In the genomic region with DNA sequence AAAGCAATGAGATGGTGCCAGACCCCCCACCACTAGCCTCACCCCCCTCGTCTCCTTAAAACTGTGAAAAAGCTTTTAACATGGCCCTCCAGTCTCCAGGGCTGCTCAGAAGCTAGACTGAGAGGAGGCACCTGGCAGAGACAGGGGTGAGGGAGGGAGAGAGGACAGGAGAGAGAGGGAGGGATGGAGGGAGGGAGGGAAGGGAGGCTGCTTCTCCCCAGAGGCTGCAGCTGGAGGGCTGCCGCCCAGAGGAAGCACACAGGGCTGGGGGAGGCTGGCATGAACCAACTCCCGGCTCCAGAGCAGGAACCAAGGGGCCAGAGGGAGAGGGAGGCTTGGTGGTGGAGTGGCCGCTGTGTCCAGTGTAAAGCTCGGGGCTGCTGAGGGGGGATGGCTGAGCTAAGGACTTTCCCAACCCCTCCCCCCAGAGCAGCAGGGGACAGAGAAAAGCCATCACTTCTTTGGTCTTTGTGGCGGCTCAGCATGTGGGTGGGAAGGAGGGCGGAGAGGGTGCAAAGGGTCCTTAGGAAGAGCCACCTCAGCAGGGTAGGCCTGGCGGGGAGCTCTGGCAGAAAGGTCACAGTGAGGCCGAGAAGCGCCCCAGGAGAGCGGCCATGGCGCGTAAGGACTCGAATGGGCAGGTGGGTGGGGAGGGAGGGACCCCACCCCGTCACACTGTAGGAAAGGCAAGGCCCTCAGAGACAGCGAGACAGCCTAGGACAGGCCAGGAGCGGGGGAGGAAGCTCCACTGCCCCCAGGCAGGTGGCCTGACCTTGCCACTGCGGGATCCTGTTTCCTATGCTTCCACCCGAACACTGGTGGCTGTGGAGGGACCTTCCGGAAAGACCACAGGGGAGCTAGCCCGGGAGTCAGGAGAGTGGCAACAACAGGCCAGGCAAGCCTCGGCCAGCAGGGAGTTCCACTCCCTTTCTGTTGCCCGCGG, we compare ENCODE assay signal across 9 mouse cellular contexts. TPM values are rescaled to one million over a fixed set of nuclear protein-coding genes. Genes with fewer than 3 reads are reported as not detected.
DNase-seq lines count a peak whose midpoint lies in the region; ATAC-seq lines count a peak whose summit lies in the region.
"Had no signal": no experiment of that assay in that cellular context is flagged by ENCODE, and none has a peak within 500 bp of the region (broad histone marks: within the 10 kb centered on the region; RNA-seq: fewer than 3 reads in every experiment).

No protein-coding gene starts in this region.

- DNase-seq in heart, postnatal 4 days: no peak
- peak; percentile 57 for DNase-seq in embryo, embryonic 9.5 days (ENCODE audit: extremely low spot score)
- DNase-seq in limb, embryonic 11.5 days (ENCODE audit: low spot score): peak; percentile 49
- DNase-seq in frontal cortex, postnatal 14 days (ENCODE audit: low spot score in 2 of 2): no peak
- no peak for DNase-seq in cerebellum, adult 11-12 months
- no peak for DNase-seq in left cerebral cortex, postnatal 36 days (ENCODE audit: low spot score in 2 of 2)
- DNase-seq: right cerebral cortex, postnatal 14 days had no signal

- no peak overlapping the region for H3K4me3 ChIP-seq in heart, embryonic 15.5 days
- H3K4me3 ChIP-seq in limb, embryonic 11.5 days (ENCODE audit: low read depth, low read length): no peak overlapping the region
- no peak overlapping the region for H3K4me3 ChIP-seq in stomach, embryonic 15.5 days (replicated peaks)

- 44% methylated on average over 24 of the region's 24 CpGs for WGBS in heart, embryonic 15.5 days
- 11% methylated on average over 24 of the region's 24 CpGs for WGBS in limb, embryonic 11.5 days
- 41% methylated on average over 24 of the region's 24 CpGs for WGBS in stomach, embryonic 15.5 days

- peaks cover 23% of the 10 kb centered on the region; the same call in 1 of the 2 replicates for H3K36me3 ChIP-seq in heart, embryonic 15.5 days
- peaks cover 3% of the 10 kb centered on the region for H3K36me3 ChIP-seq in limb, embryonic 11.5 days (ENCODE audit: control insufficient read depth, insufficient read depth, low read length)
- 0 out of 2 replicates have a peak, but pooled peaks cover 13% of the 10 kb centered on the region for H3K36me3 ChIP-seq in stomach, embryonic 15.5 days

- peaks cover 14% of the 10 kb centered on the region for H3K4me1 ChIP-seq in heart, embryonic 15.5 days (replicated peaks)
- H3K4me1 ChIP-seq in limb, embryonic 11.5 days (ENCODE audit: control insufficient read depth, insufficient read depth, low read length): peaks cover 27% of the 10 kb centered on the region
- peaks cover 16% of the 10 kb centered on the region for H3K4me1 ChIP-seq in stomach, embryonic 15.5 days

- no peaks in the 10 kb centered on the region for H3K27me3 ChIP-seq in heart, embryonic 15.5 days
- H3K27me3 ChIP-seq in limb, embryonic 11.5 days (ENCODE audit: control insufficient read depth, insufficient read depth, low read length): no peaks in the 10 kb centered on the region
- no peaks in the 10 kb centered on the region for H3K27me3 ChIP-seq in stomach, embryonic 15.5 days (replicated peaks)

- no peak overlapping the region for H3K27ac ChIP-seq in heart, embryonic 15.5 days
- H3K27ac ChIP-seq in limb, embryonic 11.5 days (replicated peaks; ENCODE audit: low read depth, low read length): peak overlapping the region; percentile 59; the same call in 1 of the 2 replicates
- H3K27ac ChIP-seq in stomach, embryonic 15.5 days: peak overlapping the region; percentile 26; the same call in 1 of the 2 replicates

- intact Hi-C loops in left cerebral cortex, postnatal 36 days (cut with DNase I): no loop called here

- peak overlapping the region; percentile 27; the same call in 1 of the 2 replicates for H3K4me2 ChIP-seq in heart, embryonic 15.5 days
- H3K4me2 ChIP-seq in limb, embryonic 11.5 days (ENCODE audit: low read depth, severe bottlenecking): peak overlapping the region; percentile 12; the same call in 1 of the 2 replicates
- H3K4me2 ChIP-seq in stomach, embryonic 15.5 days: no peak overlapping the region

- ATAC-seq in heart, embryonic 15.5 days (replicated peaks; ENCODE audit: insufficient number of reproducible peaks, insufficient read depth, low FRiP score, low read depth): peak; percentile 20
- ATAC-seq in limb, embryonic 11.5 days (ENCODE audit: insufficient number of reproducible peaks, low FRiP score, low TSS enrichment, low read depth): peak; percentile 22; the same call in 1 of the 2 replicates
- ATAC-seq in stomach, embryonic 15.5 days (ENCODE audit: insufficient read depth, low FRiP score, low read depth): no peak

- H3K9me3 ChIP-seq in heart, embryonic 15.5 days (replicated peaks): no peaks in the 10 kb centered on the region
- H3K9me3 ChIP-seq in limb, embryonic 11.5 days (ENCODE audit: control insufficient read depth, low read length): no peaks in the 10 kb centered on the region
- H3K9me3 ChIP-seq in stomach, embryonic 15.5 days: no peaks in the 10 kb centered on the region

- no peak overlapping the region for H3K9ac ChIP-seq in heart, embryonic 15.5 days
- peak overlapping the region; percentile 43 for H3K9ac ChIP-seq in limb, embryonic 11.5 days (ENCODE audit: low read length)
- no peak overlapping the region for H3K9ac ChIP-seq in stomach, embryonic 15.5 days

RNA-seq across cellular contexts. Expression of a gene that starts 15.6 kb away (rescaled TPM):
- 46.1 and 58.9 TPM in 2 replicates for polyA plus RNA-seq in heart, embryonic 15.5 days (2015; fragmentation: Nextera tagmentation; extraction: Ambion mirVana)
- 10 to 100 TPM; 35.1 to 35.6 TPM for total RNA-seq in heart, postnatal 4 days (2021)
- polyA plus RNA-seq in limb, embryonic 11.5 days (2014; fragmentation: Nextera tagmentation; extraction: Ambion mirVana): 81.5 and 86.4 TPM in 2 replicates
- 73.6 and 74.2 TPM in 2 replicates for polyA plus RNA-seq in stomach, embryonic 15.5 days (2015; fragmentation: Nextera tagmentation; extraction: Ambion mirVana)
- total RNA-seq in left cerebral cortex, postnatal 36 days (2021): 10 to 100 TPM; 87.9 to 96.5 TPM

RNA-seq across cellular contexts. Expression of a gene that starts 30.3 kb away (rescaled TPM):
- 0.96 and 4.9 TPM in 2 replicates for polyA plus RNA-seq in heart, embryonic 15.5 days (2015; fragmentation: Nextera tagmentation; extraction: Ambion mirVana)
- under 1 TPM; 0.48 to 0.79 TPM for total RNA-seq in heart, postnatal 4 days (2021)
- polyA plus RNA-seq in limb, embryonic 11.5 days (2014; fragmentation: Nextera tagmentation; extraction: Ambion mirVana): 1.4 and 1.5 TPM in 2 replicates
- polyA plus RNA-seq in stomach, embryonic 15.5 days (2015; fragmentation: Nextera tagmentation; extraction: Ambion mirVana): 17.0 and 29.0 TPM in 2 replicates
- 1 to 10 TPM; 2.2 to 2.3 TPM for total RNA-seq in left cerebral cortex, postnatal 36 days (2021)

RNA-seq across cellular contexts. Expression of a gene that starts 52.6 kb away (rescaled TPM):
- 2.9 and 3.4 TPM in 2 replicates for polyA plus RNA-seq in heart, embryonic 15.5 days (2015; fragmentation: Nextera tagmentation; extraction: Ambion mirVana)
- total RNA-seq in heart, postnatal 4 days (2021): 1 to 10 TPM; 6.3 to 6.8 TPM
- 0.98 and 1.7 TPM in 2 replicates for polyA plus RNA-seq in limb, embryonic 11.5 days (2014; fragmentation: Nextera tagmentation; extraction: Ambion mirVana)
- polyA plus RNA-seq in stomach, embryonic 15.5 days (2015; fragmentation: Nextera tagmentation; extraction: Ambion mirVana): 5.0 and 8.6 TPM in 2 replicates
- 1 to 10 TPM; 6.8 to 8.1 TPM for total RNA-seq in left cerebral cortex, postnatal 36 days (2021)

Comparison
In these comparisons a context has a peak if more than half of its experiments do, and no peak if none do; other contexts are left out.
1. DNase-seq: peak in embryo, embryonic 9.5 days (single experiment) and limb, embryonic 11.5 days (single experiment); none in heart, postnatal 4 days (single experiment), frontal cortex, postnatal 14 days (0 of 2), cerebellum, adult 11-12 months (single experiment) and left cerebral cortex, postnatal 36 days (0 of 2).